Mouse (Mus musculus) lung, postnatal 4 days (tissue): ENCODE results near the gene Acsm1.
"Not testable (repeated sequence)": the region's sequence is repeated elsewhere in the genome, so short reads cannot be mapped to it uniquely, and the experiment has no call there.

Experiments
- DNase-seq, 2 experiments: peaks; one replicate each; pipeline ENCODE4 v3.0.0; 2021

Gene Acsm1

DNA sequence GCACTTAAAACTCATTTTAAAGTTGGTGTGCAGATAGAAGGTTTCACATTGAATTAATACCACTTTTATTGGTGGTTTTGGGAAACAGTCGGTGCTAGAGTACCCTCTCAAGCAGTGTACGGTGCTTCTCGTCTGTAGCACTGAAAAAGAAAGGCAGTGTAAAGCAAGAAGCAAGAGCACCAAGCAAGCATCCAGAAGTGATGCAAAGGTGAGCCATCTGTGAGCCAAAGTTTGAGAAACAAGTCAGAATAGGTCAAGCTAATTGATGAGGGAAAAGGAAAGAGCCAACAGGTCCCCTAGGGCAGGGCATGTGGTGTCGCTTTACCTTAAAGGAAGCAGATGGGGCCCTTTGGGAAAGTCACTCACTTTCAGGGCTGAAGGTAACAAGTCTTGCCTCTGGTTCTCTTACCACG, at the start of gene Acsm1:
TSS of gene Acsm1 (plus strand) at position 363 of the 413 bp plus-strand sequence.
- DNase-seq = no peak

- DNase-seq = no peak
Measured at GRCm38 (mm10) chr7:119559789-119560451, 46.9 kb upstream of the Acsm1 start.

GRCm38 (mm10) chr7:119560452-119560835, 46.4 kb upstream of the Acsm1 start:
- no peak for DNase-seq

- DNase-seq = no peak
Measured at GRCm38 (mm10) chr7:119561441-119561840, 45.4 kb upstream of the Acsm1 start.

- not testable (repeated sequence) for DNase-seq
Measured at GRCm38 (mm10) chr7:119562476-119562875, 44.4 kb upstream of the Acsm1 start.

DNA sequence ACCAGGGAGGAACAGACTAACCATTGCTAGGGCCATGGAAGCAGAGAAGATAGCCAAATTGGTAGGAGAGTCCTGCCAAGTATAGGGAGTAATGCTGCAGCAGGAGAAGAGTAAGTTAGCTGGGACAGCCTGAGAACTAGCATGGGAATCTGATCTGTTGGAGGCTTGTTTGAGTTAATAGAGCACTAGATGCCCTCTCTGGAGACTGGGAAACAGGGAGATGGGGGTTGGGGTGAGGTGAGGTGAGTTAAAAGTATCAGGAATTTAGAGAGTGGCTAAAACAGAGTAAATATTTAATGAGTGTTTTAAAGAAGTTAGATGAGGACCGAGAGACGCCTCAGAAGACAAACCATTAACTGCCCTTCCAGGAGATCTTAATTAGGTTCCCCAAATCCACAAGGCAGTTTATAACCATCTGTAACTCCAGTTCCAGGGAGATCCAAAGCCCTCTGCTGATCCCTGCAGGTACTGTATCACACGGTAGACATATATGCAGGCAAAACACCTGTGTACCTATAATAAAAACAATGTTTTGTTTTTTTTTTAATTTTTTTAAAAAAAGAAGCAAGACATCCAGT, 12.2 kb upstream of the Acsm1 start:
- no peak for DNase-seq

DNA sequence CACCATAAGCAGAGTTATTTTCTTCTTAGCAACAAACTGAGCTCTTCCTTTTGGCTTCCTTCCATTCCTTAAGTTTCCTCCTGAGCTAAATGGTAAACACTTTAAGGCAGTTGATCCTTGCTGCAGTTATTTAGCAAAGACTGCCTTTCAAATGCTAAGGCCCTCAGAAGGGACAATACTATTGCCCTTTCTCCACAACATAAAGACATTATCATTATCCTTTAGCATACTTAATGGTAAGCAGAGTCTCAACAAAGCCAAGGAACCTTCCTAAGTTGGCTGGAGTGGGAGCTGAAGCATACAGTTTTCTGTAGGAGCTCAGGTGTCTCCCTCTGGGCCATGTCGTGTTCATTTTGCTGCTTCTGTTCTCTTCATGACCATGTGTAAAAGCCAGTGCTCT, 11.5 kb upstream of the Acsm1 start:
- DNase-seq = no peak

GRCm38 (mm10) chr7:119596536-119596935, 10.3 kb upstream of the Acsm1 start:
- DNase-seq = no peak

- no peak for DNase-seq
Measured at GRCm38 (mm10) chr7:119601195-119601953, 5.5 kb upstream of the Acsm1 start.

- DNase-seq = no peak
Measured at GRCm38 (mm10) chr7:119601954-119602317, 4.9 kb upstream of the Acsm1 start.

- DNase-seq = no peak
Measured at GRCm38 (mm10) chr7:119604903-119605483, 1.8 kb upstream of the Acsm1 start.

DNA sequence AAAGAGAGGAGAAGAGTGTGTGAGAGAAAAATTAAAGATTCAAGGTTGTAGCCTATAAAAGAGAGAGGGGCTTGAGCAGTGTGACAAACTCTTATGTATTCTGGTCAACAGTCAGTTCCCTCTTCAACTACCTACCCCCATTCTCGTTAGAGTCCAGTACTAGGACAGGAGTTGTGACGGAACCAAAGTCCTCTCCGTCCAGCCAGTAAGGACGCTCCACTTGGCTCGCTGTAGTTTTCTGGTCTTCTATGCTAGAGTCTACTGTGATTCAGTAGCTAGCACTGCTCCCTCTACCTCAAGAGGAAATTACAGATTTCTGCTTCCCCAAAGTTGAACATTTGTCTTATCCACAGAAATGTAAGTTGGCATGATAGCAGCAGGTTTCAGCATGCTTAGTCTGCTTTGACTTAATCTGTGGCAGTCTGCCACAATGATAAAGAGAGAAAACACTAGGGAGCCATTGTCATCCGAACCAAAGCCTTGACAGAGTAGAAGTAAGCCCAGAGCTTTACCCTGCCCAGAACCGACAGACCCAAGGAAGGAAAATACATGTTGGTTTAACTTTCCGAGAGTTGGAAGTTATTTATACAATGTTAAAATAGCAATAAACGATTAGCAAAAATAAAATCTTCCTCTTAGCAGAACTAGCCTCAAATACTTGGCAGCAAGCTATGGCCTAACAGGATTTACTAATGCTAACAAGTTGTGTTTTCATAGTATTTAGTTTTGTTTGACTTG, 731 bp upstream of the Acsm1 start:
- DNase-seq = no peak

DNA sequence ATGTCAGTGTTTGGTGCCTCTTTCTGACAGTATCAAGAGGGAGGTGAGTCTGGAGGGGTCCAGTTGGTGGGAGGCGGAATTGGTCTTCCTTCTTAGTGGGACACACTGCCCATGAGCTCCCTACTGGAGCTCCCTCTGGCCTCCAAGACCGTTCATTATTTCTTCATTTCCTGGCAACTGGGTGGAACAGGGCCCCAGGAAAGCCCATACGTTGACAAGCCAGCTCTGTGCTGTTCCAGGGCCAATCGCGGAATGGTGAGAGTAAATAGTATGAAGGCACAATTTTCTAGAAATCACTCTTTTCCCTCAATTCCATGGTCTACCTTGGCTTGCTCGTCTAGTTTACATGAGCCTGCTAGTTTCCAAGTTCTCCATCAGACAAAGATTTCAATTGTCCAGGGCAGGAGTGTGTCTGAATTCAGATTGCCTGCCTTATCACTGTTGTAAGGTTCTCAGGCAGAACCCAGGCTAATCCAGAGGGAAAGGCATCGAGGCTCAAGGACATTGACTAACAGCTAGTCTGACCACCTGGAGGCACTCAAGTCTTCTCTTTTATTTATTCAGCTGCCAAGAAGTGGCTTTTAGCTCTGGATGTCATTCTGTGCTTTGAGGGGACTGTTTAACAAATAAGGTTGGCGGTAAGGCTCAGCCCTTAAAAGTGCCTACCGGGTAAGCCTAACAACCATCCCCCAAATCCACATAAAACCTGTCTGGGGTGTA, 1.1 kb downstream of the Acsm1 start:
- no peak for DNase-seq

DNA sequence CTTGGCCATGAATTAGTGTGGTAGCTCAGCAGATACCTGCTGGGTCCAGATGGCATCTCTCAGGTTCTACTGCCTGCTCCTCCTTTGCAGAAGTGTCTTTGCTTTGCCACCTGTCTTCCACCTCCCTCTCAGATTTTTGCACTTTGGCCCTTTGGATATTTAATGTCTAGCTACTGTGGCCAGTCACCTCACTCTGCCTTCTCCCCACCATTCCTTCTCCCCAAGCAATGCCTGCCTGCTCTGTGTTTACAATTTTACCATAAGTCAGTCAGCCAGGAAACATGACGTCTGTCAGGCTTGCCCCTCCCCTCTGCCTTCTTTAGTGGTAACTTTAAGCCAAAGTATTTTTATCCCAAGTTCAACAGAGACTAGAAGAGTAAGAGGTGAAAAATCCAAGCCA, 9.7 kb downstream of the Acsm1 start:
- DNase-seq = no peak

GRCm38 (mm10) chr7:119617593-119617992, 10.8 kb downstream of the Acsm1 start:
- no peak for DNase-seq

GRCm38 (mm10) chr7:119618209-119618935, 11.5 kb downstream of the Acsm1 start:
- DNase-seq = no peak

DNA sequence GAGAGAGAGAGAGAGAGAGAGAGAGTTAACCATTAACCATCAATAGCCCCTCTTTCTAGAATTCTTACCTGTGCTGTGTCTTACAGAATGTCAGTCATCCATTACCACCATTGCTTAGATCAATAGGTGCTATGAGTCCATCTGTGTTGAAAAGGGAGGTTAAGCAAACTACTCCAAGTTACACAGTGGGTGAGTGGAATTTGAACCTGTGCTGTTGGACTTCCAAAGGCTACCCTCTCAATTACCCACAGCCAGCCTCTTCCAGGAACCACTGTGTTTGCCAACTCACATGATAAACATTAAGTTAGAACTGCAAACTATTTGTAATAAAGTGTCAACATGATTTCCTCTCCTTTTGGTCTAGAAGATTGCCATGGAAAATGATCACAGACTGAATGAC, 13.3 kb downstream of the Acsm1 start:
- no peak for DNase-seq

DNA sequence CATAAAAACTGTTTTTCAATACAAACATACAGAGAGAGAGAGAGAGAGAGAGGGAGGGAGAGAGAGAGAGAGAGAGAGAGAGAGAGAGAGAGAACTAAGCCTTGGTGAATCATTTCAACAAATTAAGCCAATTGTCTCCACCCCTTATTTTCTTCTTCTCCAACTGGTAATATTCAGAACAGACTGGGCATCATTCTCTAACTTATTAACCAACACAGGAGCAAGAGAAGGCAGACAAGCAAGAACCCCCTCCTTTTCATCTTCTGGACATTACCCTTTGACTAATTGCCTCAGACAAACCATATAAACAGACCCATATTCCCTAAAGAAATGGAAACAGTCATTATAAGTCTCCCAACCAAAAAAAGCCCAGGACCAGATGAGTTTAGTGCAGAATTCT, 31.9 kb downstream of the Acsm1 start:
- no peak for DNase-seq

DNA sequence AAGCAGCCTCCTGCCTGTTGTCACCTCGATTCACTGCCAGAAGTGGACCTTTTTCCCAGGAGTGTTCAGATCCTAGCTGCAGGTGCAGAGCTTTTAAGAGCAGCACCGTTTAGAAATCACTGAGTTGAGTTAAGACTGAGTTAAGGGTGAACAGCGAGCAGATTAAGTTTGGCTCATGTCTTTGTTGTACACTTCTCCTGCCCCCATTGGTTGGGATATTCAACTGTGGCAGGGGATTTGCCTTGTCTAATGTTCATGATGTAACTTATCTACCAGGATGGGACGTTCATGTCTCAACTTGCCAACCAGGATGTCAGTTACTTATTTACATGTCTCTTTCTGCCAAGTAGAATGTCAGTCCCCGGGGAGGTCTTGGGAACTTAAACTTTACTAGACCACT, 35.5 kb downstream of the Acsm1 start:
- no peak for DNase-seq

DNA sequence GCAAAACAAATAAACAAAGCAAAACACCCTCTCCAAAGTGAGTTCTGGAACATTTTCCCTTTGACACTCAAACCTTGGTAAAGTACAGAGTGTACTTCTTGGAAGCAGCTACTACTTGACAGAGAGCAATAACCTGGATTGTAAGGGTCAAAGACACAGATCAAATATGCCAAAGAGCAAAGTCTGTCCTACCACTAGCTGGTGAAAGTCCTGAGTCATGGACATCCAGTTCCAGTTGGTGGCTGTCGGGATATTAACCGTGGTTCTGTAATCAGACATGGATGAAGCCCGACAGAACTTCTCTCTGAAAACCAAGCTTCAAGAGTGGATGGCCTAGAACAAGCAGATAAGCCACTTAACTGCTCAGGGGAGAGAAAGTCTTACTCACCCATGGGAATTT, 61.1 kb downstream of the Acsm1 start:
- no peak for DNase-seq

GRCm38 (mm10) chr7:119670395-119670794, 63.6 kb downstream of the Acsm1 start:
- DNase-seq = no peak

DNA sequence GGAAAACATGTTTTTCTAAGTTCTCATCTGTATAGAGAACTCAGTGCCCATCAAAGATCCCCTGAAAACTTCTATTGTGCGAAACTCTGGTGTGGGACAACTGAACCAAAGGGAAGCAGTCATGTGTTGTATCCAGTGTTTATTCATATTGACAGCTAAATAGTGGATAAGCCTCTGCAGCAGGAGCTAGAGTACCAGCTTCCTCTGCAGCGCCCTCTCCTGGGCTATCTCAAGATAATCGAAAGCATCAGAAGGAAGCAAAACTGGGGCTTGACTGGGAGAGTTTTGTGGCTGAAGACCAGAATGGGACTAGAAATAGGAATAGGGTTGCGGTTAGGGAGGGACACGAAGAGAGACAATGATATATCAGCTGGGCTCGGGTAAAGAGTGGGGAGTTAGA, 64.1 kb downstream of the Acsm1 start:
- no peak for DNase-seq
